Mouse (Mus musculus): ENCODE measurements around the gene Trim65. TPM values are rescaled to one million over a fixed set of nuclear protein-coding genes. Genes with fewer than 3 reads are reported as not detected.
"Not testable (repeated sequence)": the region's sequence is repeated elsewhere in the genome, so short reads cannot be mapped to it uniquely, and the experiment has no call there.

Trim65 gene
- total RNA-seq, 2 experiments from 2014 or later, result 0.30 to 4.6 TPM

GRCm38 (mm10) chr11:116095573-116095972 is 35.4 kb downstream of the Trim65 start:
- no peak for ATAC-seq (replicated peaks; ENCODE audit: low FRiP score, poor library complexity, severe bottlenecking)

GRCm38 (mm10) chr11:116093771-116094565 is 37.0 kb downstream of the Trim65 start:
- no peak for ATAC-seq (replicated peaks; ENCODE audit: low FRiP score, poor library complexity, severe bottlenecking)

GRCm38 (mm10) chr11:116092959-116093358 is 38.0 kb downstream of the Trim65 start:
- not testable (repeated sequence) for ATAC-seq (replicated peaks; ENCODE audit: low FRiP score, poor library complexity, severe bottlenecking)

DNA sequence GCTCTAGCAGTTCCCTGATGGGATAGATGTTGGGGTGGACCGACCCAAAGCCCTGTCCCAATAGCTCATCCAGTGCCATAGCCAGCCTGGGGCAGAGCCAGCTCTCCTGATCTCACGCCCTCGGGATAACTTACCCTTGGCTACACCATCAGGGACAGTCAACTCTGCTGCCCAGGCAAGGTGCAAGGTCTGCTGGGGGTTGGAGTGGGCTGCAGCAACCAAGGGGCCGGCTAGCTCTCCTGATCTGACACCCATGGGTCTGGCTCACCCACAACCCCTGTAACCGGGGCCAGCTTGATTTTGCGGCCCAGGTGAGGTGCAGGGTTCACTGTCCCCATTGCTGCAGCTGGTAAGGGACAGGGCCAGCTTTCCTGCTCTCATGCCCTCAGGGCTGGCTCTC is 39.3 kb downstream of the Trim65 start:
- ATAC-seq (replicated peaks; ENCODE audit: low FRiP score, poor library complexity, severe bottlenecking), result no peak

- no peak for ATAC-seq (replicated peaks; ENCODE audit: low FRiP score, poor library complexity, severe bottlenecking)
These were observed 41.4 kb downstream of the Trim65 start for GRCm38 (mm10) chr11:116089545-116089944.

DNA sequence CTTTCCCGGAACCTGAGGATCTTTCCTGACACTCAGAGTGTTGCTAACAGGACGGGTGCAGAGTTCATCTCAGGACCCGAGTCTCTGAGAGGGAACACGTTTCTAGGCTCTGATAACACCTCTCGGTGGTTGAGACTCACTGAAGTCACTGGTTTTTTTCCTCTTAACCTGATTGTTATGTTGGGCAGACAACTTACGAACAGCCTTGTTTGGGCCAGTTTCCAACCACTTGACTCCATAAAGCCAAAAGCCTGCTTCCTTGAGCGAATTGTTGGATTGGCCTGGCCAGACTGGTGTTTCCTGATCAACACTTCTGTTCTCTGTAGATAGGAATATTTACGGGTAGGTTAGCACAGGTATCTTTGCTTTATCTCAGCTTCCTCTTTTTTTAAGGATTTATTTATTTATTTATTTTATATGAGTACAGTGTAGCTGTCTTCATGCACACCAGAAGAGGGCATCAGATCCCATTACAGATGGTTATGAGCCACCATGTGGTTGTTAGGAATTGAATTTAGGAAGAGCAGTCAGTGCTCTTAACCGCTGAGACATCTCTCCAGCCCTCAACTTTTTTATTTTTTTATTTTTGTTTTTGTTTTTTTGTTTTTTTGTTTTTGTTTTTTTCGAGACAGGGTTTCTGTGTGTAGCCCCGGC is 42.1 kb downstream of the Trim65 start:
- no peak for ATAC-seq (replicated peaks; ENCODE audit: low FRiP score, poor library complexity, severe bottlenecking)

DNA sequence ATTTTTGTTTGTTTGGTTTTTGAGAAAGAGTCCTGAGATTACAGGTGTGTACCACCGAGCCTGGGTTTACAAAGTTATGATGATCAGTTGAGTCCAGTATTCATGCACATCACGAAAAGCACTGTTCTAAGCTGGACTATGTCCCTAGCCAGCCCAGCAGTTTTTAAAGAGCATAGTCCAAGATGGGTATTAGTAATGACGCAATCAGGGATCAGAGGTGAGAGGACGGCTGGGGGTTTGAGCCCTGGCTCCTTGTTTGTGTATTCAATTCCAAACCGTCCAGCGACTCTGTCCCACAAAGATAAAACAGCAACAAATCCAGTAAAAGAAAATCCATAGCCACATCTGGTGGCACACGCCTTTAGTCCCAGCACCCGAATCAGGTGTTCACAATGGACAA is 42.7 kb downstream of the Trim65 start:
- no peak for ATAC-seq (replicated peaks; ENCODE audit: low FRiP score, poor library complexity, severe bottlenecking)

- ATAC-seq (replicated peaks; ENCODE audit: low FRiP score, poor library complexity, severe bottlenecking), result peak; percentile 73
These were observed 43.5 kb downstream of the Trim65 start for GRCm38 (mm10) chr11:116087194-116088130.

DNA sequence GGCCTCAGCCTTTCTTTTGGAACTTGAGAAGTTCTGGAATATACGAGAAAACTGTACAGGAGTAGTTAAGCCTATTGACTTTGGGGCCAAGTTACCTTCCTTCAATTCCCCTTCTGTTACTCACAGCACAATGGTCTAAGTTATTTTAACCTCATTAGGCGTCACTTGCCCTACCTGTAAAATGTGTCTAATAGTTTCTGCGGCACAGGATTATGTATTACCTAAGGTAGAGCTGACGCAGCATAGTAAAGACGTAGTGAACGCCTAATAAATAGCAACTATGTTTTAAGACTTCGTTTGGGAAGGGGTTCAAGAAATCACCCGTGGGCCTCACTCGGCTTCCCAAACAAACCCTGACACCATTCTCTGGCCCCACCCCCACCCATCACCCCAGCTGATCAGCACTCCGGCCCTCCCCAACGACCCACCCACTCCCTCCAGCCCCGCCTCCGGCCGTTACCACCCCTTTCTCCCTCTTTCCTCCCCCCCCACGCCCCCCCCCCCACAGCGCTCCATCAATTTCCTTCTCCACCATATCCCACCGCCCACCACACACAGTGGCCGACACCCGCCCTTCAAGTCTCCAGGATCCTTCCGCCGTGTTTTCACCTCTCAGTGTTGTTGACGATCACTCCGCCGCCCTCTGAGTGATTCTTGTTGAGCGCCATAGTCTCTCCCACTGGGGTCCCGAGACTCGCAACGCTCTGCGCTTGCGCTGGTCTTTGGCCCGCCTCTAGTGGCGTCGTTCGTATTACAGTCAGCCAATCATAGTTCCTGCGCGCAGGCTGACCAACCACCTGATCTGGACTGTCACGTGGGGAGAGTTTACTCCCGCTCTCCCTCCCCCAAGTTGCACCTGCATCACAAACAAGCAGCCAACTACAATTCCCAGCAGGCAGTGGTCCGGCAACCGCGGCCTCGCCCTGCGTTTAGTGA is 44.4 kb downstream of the Trim65 start, which contains the start of gene Wbp2:
Gene Wbp2, minus strand, starts transcription at position 738 of the 936 bp plus-strand sequence.
- peak; percentile 91 for ATAC-seq (replicated peaks; ENCODE audit: low FRiP score, poor library complexity, severe bottlenecking)

DNA sequence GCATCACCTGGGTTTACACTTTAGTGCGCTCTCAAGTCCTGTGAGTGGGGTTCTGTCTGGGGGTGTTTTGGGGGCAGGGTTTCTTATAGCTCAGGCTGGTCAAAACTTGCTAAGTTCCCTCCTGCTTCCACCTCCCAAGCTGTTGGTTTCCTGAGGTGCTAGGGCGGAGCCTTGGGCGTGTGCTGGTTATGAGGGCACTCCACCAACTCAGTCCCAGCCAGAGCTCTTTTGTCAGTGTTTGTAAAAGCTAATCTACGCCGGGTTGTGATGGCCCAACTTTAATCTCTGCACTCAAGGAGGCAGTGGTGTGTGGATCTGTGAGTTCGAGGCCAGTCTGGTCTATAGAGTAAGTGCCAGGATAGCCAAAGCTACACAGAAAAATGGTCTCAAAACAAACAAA is 46.8 kb downstream of the Trim65 start:
- ATAC-seq (replicated peaks; ENCODE audit: low FRiP score, poor library complexity, severe bottlenecking), result peak; percentile 26

- no peak for ATAC-seq (replicated peaks; ENCODE audit: low FRiP score, poor library complexity, severe bottlenecking)
These were observed 47.7 kb downstream of the Trim65 start for GRCm38 (mm10) chr11:116083096-116083672.

DNA sequence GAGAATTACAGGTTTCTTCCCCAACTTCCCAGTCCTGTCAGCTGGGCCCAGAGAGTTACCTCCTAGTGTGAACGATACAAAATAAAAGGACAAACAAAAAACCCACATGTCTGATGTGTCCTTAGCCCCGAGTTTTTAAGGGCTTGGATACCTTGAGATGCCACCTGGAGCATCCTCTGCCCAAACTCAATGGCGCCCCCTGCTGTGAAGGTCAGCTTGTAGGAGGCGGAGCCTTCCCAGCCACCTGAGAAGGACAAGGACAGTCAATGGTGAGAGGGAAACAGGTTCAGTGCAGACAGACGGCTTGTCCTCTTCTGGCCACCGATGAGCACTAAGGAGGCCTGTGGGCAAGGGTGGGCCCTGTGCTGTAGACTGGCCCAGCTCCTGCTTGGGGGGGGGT is 49.8 kb downstream of the Trim65 start:
- no peak for ATAC-seq (replicated peaks; ENCODE audit: low FRiP score, poor library complexity, severe bottlenecking)

DNA sequence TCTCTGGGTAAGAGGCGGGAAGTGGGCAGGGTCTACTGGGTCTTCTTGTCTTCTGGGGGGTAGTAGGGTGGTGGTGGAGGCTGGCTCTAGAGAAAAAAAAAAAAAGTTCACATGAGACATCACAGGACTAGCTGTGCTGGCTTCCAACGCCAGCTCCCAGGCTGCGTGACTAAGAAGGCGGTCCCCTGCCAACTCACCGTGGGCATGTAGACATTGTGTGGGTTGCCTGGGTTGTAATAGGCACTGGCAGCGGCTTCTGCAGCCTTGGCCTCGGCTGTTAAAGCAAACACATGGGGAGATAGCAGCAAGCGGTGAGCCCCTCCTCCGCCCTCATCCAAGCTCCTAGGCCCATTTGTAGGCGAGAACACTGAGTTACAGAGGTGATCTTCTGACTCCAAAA is 51.4 kb downstream of the Trim65 start:
- ATAC-seq (replicated peaks; ENCODE audit: low FRiP score, poor library complexity, severe bottlenecking), result no peak

- ATAC-seq (replicated peaks; ENCODE audit: low FRiP score, poor library complexity, severe bottlenecking), result no peak
These were observed 52.1 kb downstream of the Trim65 start for GRCm38 (mm10) chr11:116078676-116079320.

- ATAC-seq (replicated peaks; ENCODE audit: low FRiP score, poor library complexity, severe bottlenecking), result 0 out of 2 replicates have a peak, but pooled peaks have one; percentile 0
These were observed 52.7 kb downstream of the Trim65 start for GRCm38 (mm10) chr11:116078221-116078620.

DNA sequence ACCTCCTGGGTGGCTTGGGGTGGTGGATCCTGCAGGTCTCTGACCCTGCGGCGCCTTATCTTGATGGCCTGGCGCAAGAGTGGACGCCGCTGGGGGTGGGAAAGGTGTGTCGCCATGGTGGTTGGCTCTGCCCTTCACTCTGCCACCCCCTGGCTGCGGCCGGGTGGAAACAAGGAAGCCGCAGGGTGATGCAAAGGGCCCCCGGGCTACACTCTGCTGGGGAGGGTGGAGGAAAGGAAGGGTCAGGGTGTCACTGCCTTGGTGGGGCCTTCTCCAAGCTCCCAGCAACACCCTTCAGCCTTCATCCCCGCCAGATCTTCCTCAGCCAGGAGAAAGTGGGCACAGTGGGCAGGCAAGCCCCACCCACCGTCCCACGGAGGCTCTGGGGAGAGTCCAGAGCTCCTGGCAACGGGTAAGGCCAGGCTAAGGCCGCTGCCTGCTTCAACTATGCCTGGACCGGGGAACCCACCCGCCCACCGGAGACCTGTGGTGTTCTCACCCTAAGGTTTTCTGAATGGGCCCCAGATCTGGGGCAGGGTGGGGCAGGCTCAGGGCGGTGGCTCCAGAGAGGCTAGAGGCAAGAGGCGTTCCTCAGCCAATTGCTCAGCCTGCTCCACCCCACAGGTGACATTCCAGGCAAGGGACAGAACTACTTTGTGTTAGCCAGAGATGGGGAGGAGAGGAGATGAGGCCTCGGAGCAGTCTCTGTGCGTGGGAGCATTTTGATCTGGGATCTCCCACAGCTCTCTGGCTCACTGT is 53.3 kb downstream of the Trim65 start, which contains the start of gene Unc13d:
Gene Unc13d, minus strand, starts transcription at position 516 of the 759 bp plus-strand sequence.
- peak; percentile 82 for ATAC-seq (replicated peaks; ENCODE audit: low FRiP score, poor library complexity, severe bottlenecking)

DNA sequence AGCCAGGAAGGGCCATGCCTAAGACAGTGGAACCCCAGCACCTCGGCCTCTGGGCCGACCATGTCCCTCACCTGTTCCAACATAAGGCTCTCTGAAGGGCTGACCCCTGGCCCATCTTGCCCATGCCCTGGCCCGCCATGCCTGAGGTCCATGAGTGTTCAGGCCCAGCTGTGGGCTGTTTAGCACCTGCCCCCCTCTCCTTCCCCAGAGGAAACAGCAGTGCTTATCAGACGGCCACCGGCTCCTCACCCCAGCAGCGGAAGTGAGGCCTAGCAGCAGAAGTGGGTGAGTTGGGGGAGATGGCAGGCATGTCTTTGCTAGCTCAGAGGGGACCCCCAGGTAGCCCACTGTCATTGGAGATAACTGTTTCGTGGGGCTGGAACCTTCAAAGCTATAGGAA is 54.1 kb downstream of the Trim65 start:
- ATAC-seq (replicated peaks; ENCODE audit: low FRiP score, poor library complexity, severe bottlenecking), result no peak

GRCm38 (mm10) chr11:116076266-116076540 is 54.7 kb downstream of the Trim65 start:
- no peak for ATAC-seq (replicated peaks; ENCODE audit: low FRiP score, poor library complexity, severe bottlenecking)

Measured in erythroid progenitor cell, adult 5-6 weeks (primary cell).